Mouse (Mus musculus) right cerebral cortex, postnatal 10 days (tissue): ENCODE measurements at regions not wholly inside any gene's neighbourhood (a gene's known extent, or its start where the extent isn't known, plus 50 kb on each side); places are given as distances from the start of the nearest gene placed in this dataset.
A peak's percentile ranks its signal among the peaks of the same experiment; 100 is the strongest.

Experiments used
- DNase-seq, 2 experiments: peaks; one replicate each; pipeline ENCODE4 v3.0.0; 2021; ENCODE audit warnings: low spot score in 2 of 2

DNA sequence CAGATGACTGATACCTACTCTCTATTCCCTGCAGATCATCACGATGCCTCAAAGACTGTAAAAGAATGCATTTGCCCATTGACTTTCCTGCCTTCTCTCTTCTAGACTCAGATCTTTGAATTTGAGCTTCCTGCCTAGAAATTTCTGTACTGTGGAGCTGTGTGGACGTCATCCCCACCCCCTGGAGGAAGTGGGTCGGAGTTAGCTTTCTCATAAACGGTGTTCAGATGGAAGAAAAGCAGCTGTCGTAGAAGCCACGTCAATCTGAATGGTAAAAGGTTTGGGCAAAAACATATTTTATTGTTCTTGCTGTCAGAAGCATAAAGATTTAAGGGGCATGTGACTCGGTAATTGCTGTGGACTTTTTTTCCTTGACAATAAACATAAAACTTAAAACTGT is 154.6 kb upstream of the Mvb12b start:
- DNase-seq = no peak

GRCm38 (mm10) chr2:34038982-34039381 is 151.2 kb upstream of the Mvb12b start:
- DNase-seq = no peak

DNA sequence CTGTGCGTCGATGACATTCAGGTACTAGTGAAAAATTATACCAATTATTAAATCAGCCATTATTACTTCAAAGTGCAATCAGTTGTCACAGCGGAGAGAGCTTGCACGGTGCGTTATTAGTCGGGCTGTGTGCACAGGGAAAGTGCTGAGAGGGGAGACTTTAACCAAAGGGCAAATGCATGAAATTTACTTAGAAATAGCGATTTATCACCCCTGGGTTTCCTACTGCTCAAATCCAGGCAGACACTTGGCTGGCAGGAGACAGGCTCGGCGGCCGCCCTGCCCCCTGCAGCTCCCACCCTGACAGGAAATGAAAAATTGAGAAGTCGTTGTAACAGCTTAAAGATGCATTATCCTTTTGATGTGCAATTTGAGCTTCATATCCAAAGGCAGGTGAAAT is 145.5 kb upstream of the Mvb12b start:
- DNase-seq = peak in 1 of 2 experiments; percentile 21

DNA sequence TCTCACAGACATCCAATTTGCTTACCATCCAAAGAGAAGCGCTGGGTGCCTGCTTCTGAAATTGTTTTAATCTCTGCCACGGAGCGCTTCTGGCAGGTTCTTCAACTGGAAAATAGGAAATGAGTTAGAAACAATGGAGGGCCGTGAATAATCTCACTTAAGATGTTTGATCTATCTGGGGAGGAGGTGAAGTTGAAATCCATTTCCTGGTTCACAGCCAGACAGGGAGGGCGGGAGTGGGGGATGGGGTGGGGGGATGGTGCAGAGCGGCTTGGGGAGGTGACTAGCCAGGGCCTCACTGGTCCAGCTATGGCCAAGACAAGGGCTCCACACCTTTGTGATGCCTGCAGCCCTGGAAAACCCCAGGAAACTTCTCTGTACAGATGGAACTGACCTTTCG is 143.7 kb upstream of the Mvb12b start:
- DNase-seq = peak in 1 of 2 experiments; percentile 22

GRCm38 (mm10) chr2:34031001-34031412 is 143.3 kb upstream of the Mvb12b start:
- DNase-seq = peak in 1 of 2 experiments; percentile 23

DNA sequence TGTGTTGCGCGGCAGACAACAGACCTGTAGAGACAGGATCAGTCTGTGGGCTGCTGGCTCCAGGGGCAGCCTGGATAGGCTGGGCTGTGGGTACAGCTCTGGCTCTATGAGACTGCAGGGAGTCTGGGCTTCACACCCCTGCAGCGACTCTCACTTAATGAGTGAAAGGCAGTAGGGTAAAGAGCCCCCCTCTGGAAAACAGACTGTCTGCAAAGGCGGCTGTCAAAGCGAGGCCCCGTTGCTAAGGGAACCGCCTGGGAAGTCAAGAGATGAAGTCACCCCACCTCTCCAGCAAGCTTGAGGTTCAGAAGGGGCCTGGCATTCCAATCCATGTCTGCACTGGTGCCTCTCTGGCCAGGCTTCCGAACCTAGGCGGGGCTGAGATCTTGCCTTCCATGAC is 139.7 kb upstream of the Mvb12b start:
- peak; percentile 61 to 71 for DNase-seq

GRCm38 (mm10) chr2:34026566-34027360 is 139.0 kb upstream of the Mvb12b start:
- DNase-seq = peak in 1 of 2 experiments; percentile 29

DNA sequence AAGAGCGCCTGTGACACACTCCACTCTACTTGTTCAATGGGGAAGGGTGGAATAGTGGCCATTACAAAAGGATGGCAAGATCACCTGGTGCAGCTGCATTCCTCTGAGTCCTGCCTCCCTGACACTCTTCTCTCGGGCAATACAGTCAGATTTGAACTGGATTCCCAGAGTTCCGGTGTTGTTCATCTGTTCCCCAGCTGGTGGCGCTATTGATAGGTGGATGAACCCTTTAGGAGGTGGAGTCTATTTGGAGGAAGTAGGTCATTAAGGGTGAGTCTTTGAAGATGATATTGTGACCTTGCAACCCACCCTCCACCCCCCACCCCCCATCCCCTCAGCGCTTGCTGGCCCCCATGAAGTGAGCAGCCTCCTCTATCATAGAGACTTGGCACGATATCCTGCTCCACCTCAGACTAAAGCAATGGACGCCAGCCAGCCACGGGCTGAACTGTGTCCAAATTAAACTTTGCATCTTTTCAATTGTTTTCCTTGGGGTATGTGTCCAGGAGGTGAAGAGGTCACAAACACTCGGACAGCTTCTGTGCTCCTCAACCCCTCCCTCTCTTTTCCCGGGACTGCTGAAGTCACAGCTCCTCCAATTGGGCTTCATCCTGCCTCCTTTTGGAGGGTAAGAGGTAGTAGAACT is 138.1 kb upstream of the Mvb12b start:
- DNase-seq = peak in 1 of 2 experiments; percentile 38

DNA sequence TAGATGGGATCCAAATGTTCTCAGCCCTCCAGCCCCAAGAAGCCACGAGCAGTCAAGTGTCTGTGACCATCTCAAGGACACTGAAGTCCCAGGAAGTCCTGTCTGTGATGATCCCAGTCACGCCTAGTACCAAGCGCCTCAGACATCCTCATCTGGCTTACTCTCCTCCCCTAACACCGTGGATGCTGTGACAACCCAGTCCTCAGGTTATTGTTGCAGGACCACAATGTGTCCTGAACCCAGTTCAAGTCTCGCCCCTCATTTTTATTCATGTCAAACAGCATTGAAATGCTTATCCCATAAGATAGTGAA is 129.4 kb upstream of the Mvb12b start:
- no peak for DNase-seq

DNA sequence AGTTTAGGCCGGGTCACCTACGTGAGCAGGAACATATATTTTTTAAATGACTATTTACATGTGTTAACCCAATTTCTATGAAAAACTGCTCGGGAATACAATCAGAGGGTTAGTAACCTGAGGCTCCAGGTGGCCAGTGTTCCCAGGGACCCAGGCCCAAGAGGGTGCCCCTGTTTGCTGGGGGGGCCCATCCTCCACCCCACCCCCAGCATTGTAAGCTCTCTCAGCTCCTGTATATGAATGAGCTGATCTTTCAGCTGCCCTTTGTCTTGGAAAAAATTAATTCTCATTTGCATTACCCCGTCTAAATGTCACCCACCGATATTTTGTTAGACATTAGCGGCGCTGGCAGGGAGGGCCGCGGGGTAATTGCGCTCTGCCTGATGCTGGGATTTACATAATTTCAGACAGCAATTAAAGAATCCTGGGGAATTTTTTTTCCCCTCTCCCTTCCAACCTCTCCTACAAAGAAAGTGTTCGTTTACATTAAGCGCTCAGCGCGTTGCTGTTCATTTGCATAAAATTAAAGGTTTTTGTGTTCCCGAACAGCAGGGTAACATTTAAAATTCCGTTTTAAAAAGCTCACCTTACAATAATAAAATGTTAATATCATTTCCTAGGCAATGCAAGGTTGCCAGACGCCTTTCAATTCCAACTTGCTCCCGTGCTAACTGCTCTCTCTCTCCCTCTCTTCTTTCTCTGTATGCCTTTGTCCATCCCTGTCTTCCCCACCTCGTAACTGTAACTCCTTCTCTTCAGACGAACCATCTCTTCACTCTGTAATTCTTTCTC is 128.8 kb upstream of the Mvb12b start:
- DNase-seq = peak in 1 of 2 experiments; percentile 22

DNA sequence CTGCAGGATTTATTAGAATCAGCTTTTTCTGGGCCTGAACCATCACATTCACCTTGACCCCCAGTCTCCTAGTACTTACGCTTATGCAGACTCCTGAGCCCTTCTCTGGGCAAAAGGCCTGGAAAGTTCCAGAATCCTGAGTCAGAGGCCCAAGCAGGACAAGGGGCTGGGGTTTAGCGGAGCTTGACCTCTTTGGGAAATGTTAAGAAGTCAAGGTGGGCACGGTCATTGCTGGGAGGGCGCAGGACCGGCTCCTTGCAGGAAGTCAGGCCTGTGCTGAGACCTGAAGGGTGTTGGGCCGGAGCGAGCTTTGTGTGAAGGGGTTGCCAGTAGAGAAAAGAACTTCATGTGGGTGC is 127.9 kb upstream of the Mvb12b start:
- DNase-seq = no peak

GRCm38 (mm10) chr2:34014868-34015639 is 127.3 kb upstream of the Mvb12b start:
- DNase-seq = no peak

GRCm38 (mm10) chr2:34010166-34010565 is 122.4 kb upstream of the Mvb12b start:
- no peak for DNase-seq

- no peak for DNase-seq
These were observed 120.2 kb upstream of the Mvb12b start for GRCm38 (mm10) chr2:34007916-34008315.

DNA sequence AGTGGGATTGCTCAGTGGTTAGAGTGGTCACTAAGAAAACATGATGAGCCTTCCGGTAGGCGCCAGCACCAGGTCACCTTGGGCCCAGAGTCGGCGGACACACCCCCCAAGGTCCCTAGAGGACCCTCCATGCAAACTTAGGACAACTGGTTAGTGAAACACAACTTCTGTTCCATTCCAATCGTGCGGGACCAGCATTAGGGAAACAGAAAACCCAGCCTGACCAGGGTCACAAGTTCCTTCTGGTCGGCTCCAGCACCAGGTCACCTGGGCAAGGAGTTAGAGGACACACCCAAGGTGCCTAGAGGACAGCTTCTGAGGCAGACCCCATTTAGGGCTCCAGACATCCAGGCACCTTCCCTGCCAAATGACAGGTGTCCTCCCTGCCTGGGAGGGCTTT is 109.4 kb upstream of the Mvb12b start:
- no peak for DNase-seq

- no peak for DNase-seq
These were observed 108.6 kb upstream of the Mvb12b start for GRCm38 (mm10) chr2:33996331-33996730.

GRCm38 (mm10) chr2:33991299-33991698 is 103.6 kb upstream of the Mvb12b start:
- no peak for DNase-seq

GRCm38 (mm10) chr2:33990711-33991110 is 103.0 kb upstream of the Mvb12b start:
- DNase-seq = no peak

- peak; percentile 53 to 65 for DNase-seq
These were observed 102.0 kb upstream of the Mvb12b start for GRCm38 (mm10) chr2:33989555-33990370.

DNA sequence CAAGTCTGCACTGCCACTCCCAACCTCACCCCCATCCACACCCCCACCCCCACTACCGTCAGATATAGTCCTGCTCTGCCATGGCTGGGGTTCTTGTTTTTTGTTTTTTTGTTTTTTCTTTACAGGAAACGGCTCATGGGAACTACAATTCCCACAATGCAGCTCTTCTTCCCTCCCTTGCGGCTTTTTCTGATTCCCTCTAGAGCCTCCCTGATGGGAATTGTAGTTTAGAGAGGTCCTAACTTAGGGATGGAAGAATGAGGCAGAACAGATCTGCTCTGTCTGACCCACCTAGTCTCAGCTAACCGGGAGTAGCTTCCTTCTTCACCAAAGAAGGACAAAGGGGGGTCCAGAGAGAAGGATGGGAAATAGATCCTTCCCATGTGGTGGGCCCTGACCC is 98.7 kb upstream of the Mvb12b start:
- peak; percentile 65 to 77 for DNase-seq

GRCm38 (mm10) chr2:33985316-33985715 is 97.6 kb upstream of the Mvb12b start:
- DNase-seq = peak in 1 of 2 experiments; percentile 43
